Mouse (Mus musculus): Measurements from ENCODE around the gene Dnm3.

- TF ChIP-seq CHD2 (IDR thresholded peaks at IDR 0.05; ENCODE audit: low read depth, low read length) (no peak), ZNF384 (IDR thresholded peaks at IDR 0.05; ENCODE audit: low read depth, low read length) (no peak), HCFC1 (IDR thresholded peaks at IDR 0.05; ENCODE audit: borderline replicate concordance, insufficient read depth, low read length) (no peak), MAFK (IDR thresholded peaks at IDR 0.05; ENCODE audit: insufficient read depth, low read depth, low read length) (no peak), ZC3H11A (IDR thresholded peaks at IDR 0.05; ENCODE audit: borderline replicate concordance, low read depth, low read length) (no peak)
These were observed 24.8 kb downstream of the Dnm3 start for GRCm38 (mm10) chr1:162453030-162453429.

Data from ES-E14 (cell line).